Mouse (Mus musculus): Measurements from ENCODE around the gene Kcp. TPM values are rescaled to one million over a fixed set of nuclear protein-coding genes. Genes with fewer than 3 reads are reported as not detected.

Gene Kcp
- polyA plus RNA-seq, 1 experiment from 2014 or later, result 11.5 TPM

DNA sequence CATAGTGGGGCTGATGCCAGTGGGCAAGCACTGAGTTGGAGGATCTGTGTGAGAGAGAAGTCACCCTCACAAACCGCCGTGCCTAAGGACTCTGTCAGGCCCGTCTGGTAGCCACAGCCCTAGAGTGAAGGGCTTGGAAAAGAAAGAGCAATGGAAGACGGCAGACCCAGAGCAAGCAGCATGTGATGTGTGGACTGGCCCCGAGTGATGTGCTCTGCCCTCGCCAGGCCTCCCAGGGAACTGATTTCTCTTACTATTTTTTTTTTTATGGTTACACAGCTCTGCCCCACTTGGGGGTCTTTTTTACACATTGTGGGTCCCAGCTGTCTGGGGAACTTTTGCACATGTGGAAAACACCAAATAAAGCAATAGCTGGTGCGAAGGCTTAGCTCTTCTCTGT lies 46.2 kb downstream of the Kcp start:
- Histone ChIP-seq H3K27me3 (ENCODE audit: control insufficient read depth, insufficient read depth, low read depth, low read length) (no peaks in the 10 kb centered on the region), H3K27ac (ENCODE audit: low read length) (no peak overlapping the region), H3K4me2 (ENCODE audit: low read depth, low read length) (no peak overlapping the region), H3K9ac (ENCODE audit: low read length) (no peak overlapping the region), H3K4me1 (replicated peaks; ENCODE audit: control insufficient read depth, insufficient read depth, low read length) (no peaks in the 10 kb centered on the region), H3K9me3 (ENCODE audit: control insufficient read depth, low read length) (no peaks in the 10 kb centered on the region), H3K4me3 (ENCODE audit: low read length) (no peak overlapping the region), H3K36me3 (ENCODE audit: control insufficient read depth, insufficient read depth, low read length) (no peaks in the 10 kb centered on the region; the same call in 1 of the 2 replicates)
- ATAC-seq (ENCODE audit: low read depth), result no peak
- 47% methylated on average over 7 of the region's 7 CpGs for WGBS

DNA sequence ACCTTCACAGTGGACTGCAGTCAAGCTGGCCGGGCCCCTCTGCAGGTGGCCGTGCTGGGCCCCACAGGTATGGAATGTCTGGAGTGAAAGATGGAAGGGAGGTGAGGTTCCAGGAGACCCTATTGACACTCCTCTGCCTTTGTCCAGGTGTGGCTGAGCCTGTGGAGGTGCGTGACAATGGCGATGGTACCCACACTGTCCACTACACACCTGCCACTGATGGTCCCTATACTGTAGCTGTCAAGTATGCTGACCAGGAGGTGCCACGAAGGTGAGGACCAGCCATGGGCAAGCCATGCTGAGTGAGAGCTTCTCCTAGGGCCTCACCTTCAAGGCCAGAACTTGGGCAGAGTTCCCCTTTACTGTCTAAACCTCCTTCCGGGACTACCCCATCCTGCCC lies 57.1 kb downstream of the Kcp start:
- H3K4me2 ChIP-seq (ENCODE audit: low read depth, low read length), result no peak overlapping the region
- H3K27ac ChIP-seq (ENCODE audit: low read length), result no peak overlapping the region
- WGBS, result 90% methylated on average over 6 of the region's 6 CpGs
- H3K4me3 ChIP-seq (ENCODE audit: low read length), result no peak overlapping the region
- H3K9me3 ChIP-seq (ENCODE audit: control insufficient read depth, low read length), result no peaks in the 10 kb centered on the region
- H3K27me3 ChIP-seq (ENCODE audit: control insufficient read depth, insufficient read depth, low read depth, low read length), result no peaks in the 10 kb centered on the region
- no peaks in the 10 kb centered on the region for H3K4me1 ChIP-seq (replicated peaks; ENCODE audit: control insufficient read depth, insufficient read depth, low read length)
- no peak overlapping the region for H3K9ac ChIP-seq (ENCODE audit: low read length)
- H3K36me3 ChIP-seq (ENCODE audit: control insufficient read depth, insufficient read depth, low read length), result no peaks in the 10 kb centered on the region
- ATAC-seq (ENCODE audit: low read depth), result no peak

DNA sequence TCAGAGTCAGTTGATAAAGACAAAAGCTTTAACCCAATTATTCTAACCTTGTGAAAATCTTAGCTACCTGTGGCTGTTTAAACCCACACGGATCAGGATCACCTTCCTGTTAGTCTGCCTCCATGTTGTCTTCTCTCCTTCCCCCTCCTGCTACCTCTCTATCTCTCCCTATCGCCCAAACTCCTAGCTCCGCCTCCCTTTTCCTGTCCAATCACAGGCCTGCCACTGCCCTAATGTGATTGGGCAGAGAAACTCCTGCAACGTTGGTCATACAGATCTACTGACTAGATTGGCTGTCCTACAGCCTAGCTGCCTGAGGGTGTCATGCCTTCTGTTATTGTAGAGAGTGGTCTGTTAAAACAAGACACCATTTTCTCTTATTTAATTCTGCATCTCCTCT lies 57.9 kb downstream of the Kcp start:
- no peaks in the 10 kb centered on the region for H3K9me3 ChIP-seq (ENCODE audit: control insufficient read depth, low read length)
- WGBS, result 27% methylated on average over 4 of the region's 4 CpGs
- no peaks in the 10 kb centered on the region for H3K36me3 ChIP-seq (ENCODE audit: control insufficient read depth, insufficient read depth, low read length)
- H3K27me3 ChIP-seq (ENCODE audit: control insufficient read depth, insufficient read depth, low read depth, low read length), result no peaks in the 10 kb centered on the region
- ATAC-seq (ENCODE audit: low read depth), result no peak
- H3K4me2 ChIP-seq (ENCODE audit: low read depth, low read length), result no peak overlapping the region
- H3K9ac ChIP-seq (ENCODE audit: low read length), result no peak overlapping the region
- no peaks in the 10 kb centered on the region for H3K4me1 ChIP-seq (replicated peaks; ENCODE audit: control insufficient read depth, insufficient read depth, low read length)
- H3K4me3 ChIP-seq (ENCODE audit: low read length), result no peak overlapping the region
- H3K27ac ChIP-seq (ENCODE audit: low read length), result no peak overlapping the region

DNA sequence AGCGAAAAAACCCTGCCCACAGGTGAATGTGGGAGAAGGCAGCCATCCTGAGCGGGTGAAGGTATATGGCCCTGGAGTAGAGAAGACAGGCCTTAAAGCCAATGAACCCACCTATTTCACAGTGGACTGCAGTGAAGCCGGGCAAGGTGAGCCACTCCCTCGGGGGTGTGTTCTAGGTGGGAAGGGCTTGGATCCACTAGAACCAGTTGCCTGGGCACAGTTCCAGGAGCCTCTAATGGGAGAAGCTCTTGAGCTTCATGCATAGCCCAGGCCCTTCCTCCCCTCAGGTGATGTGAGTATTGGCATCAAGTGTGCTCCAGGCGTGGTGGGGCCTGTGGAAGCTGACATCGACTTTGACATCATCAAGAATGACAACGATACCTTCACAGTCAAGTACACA lies 62.4 kb downstream of the Kcp start:
- 70% methylated on average over 7 of the region's 7 CpGs for WGBS
- peak; percentile 64 for ATAC-seq (ENCODE audit: low read depth)
- no peaks in the 10 kb centered on the region for H3K36me3 ChIP-seq (ENCODE audit: control insufficient read depth, insufficient read depth, low read length)

DNA sequence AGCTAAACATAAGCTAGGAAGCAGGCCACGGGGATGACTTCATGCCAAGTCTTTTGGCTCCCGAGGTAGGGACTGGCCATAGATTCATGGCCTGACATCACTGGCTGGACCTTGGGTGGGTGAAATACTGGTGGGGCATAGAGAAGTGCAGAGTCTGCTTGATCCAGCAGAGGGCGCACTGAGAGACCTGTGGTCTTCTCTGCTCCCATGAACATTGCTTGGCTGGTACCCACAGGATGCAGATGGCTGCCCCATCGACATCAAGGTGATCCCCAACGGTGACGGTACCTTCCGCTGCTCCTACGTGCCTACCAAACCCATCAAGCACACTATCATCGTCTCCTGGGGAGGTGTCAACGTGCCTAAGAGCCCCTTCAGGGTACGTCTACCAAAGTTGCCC lies 63.0 kb downstream of the Kcp start:
- 0 out of 2 replicates have a peak, but pooled peaks have one; percentile 3 for ATAC-seq (ENCODE audit: low read depth)
- H3K9me3 ChIP-seq (ENCODE audit: control insufficient read depth, low read length), result no peaks in the 10 kb centered on the region
- H3K4me3 ChIP-seq (ENCODE audit: low read length), result no peak overlapping the region

More for the DNA sequence above, 62.4 kb downstream of the Kcp start:
- Histone ChIP-seq H3K27ac (ENCODE audit: low read length) (no peak overlapping the region), H3K27me3 (ENCODE audit: control insufficient read depth, insufficient read depth, low read depth, low read length) (no peaks in the 10 kb centered on the region), H3K4me3 (ENCODE audit: low read length) (no peak overlapping the region), H3K4me1 (replicated peaks; ENCODE audit: control insufficient read depth, insufficient read depth, low read length) (no peaks in the 10 kb centered on the region), H3K9ac (ENCODE audit: low read length) (no peak overlapping the region), H3K9me3 (ENCODE audit: control insufficient read depth, low read length) (no peaks in the 10 kb centered on the region), H3K4me2 (ENCODE audit: low read depth, low read length) (no peak overlapping the region)

DNA sequence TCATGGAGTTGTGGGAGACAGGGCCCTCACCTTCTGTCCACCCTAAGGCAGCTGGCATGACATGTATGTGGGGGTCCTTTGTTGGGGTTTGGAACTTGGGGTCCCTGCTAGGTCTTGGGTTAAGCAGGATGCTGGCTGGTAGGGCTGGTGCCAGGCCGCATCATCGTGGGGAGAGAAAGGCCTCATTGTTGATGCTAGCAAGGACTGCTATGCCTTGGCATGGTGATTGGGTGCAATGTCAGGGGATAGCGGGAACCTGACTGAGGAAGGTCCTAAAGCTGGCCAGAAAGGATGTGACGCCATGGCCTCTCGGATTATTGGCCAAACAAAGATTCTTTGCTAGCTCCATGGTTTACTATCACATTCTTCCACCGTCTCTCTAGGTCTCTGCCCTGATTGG lies 68.0 kb downstream of the Kcp start:
- Histone ChIP-seq H3K4me3 (ENCODE audit: low read length) (no peak overlapping the region), H3K4me1 (replicated peaks; ENCODE audit: control insufficient read depth, insufficient read depth, low read length) (peaks cover 9% of the 10 kb centered on the region; the same call in 1 of the 2 replicates), H3K9ac (ENCODE audit: low read length) (no peak overlapping the region), H3K27me3 (ENCODE audit: control insufficient read depth, insufficient read depth, low read depth, low read length) (no peaks in the 10 kb centered on the region), H3K9me3 (ENCODE audit: control insufficient read depth, low read length) (no peaks in the 10 kb centered on the region), H3K4me2 (ENCODE audit: low read depth, low read length) (no peak overlapping the region), H3K27ac (ENCODE audit: low read length) (no peak overlapping the region), H3K36me3 (ENCODE audit: control insufficient read depth, insufficient read depth, low read length) (no peaks in the 10 kb centered on the region)
- no peak for ATAC-seq (ENCODE audit: low read depth)
- WGBS, result 82% methylated on average over 6 of the region's 6 CpGs

More for the DNA sequence above, 63.0 kb downstream of the Kcp start:
- Histone ChIP-seq H3K27me3 (ENCODE audit: control insufficient read depth, insufficient read depth, low read depth, low read length) (no peaks in the 10 kb centered on the region), H3K9ac (ENCODE audit: low read length) (no peak overlapping the region), H3K27ac (ENCODE audit: low read length) (no peak overlapping the region), H3K36me3 (ENCODE audit: control insufficient read depth, insufficient read depth, low read length) (no peaks in the 10 kb centered on the region), H3K4me1 (replicated peaks; ENCODE audit: control insufficient read depth, insufficient read depth, low read length) (no peaks in the 10 kb centered on the region), H3K4me2 (ENCODE audit: low read depth, low read length) (no peak overlapping the region)
- WGBS, result 67% methylated on average over 11 of the region's 11 CpGs

DNA sequence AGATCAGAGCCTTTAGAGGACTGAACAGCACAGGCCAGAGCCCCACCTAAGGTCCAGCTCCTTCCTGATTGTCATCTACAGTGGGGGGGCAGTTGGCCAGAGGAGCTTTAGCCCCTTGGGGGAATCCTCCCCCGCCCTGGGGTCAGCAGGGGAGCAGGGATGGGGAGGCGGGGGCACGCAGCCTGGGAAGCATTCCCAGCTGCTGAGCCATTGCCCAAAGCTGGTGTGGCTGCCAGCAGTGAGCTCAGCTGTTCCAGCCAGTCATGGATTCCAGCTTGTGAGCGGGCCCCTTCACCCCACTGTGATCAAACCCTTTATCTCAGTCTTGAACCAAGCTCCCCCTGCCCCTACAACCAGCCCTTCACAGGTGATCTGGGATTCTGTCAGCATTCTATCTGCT lies 68.5 kb downstream of the Kcp start:
- peaks cover 3% of the 10 kb centered on the region; the same call in 1 of the 2 replicates for H3K27me3 ChIP-seq (ENCODE audit: control insufficient read depth, insufficient read depth, low read depth, low read length)
- peaks cover 9% of the 10 kb centered on the region; the same call in 1 of the 2 replicates for H3K4me1 ChIP-seq (replicated peaks; ENCODE audit: control insufficient read depth, insufficient read depth, low read length)
- H3K36me3 ChIP-seq (ENCODE audit: control insufficient read depth, insufficient read depth, low read length), result no peaks in the 10 kb centered on the region
- no peak overlapping the region for H3K27ac ChIP-seq (ENCODE audit: low read length)
- ATAC-seq (ENCODE audit: low read depth), result no peak
- H3K9ac ChIP-seq (ENCODE audit: low read length), result no peak overlapping the region
- no peak overlapping the region for H3K4me2 ChIP-seq (ENCODE audit: low read depth, low read length)
- 76% methylated on average over 4 of the region's 4 CpGs for WGBS
- H3K4me3 ChIP-seq (ENCODE audit: low read length), result no peak overlapping the region
- no peaks in the 10 kb centered on the region for H3K9me3 ChIP-seq (ENCODE audit: control insufficient read depth, low read length)

DNA sequence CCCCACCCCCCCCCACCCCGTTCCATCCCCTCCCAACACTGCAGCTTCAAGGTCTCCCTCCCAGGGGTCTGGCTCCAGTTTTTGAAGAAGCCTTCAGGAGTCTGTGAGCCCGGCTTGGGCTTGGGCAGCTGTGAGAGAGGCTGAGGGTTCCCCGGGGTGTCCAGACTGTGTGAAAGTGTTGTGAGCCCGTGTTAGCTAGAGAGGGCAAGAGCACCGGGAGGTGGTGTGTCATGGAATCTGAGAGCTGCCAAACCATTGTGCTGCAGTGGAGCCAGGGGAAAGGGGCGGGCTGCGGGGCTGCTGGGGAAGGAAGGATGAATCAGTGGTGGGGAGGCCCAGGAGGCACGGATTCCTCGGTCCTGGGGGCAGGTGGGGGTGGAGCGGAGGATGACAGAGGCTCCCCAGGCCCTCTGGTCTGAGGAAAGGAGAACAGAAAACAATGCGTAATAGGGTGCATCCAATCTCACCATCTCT lies 71.3 kb downstream of the Kcp start:
- 0 out of 2 replicates have a peak, but pooled peaks have one; percentile 1 for ATAC-seq (ENCODE audit: low read depth)
- Histone ChIP-seq H3K36me3 (ENCODE audit: control insufficient read depth, insufficient read depth, low read length) (no peaks in the 10 kb centered on the region), H3K4me2 (ENCODE audit: low read depth, low read length) (peak overlapping the region; percentile 94), H3K27me3 (ENCODE audit: control insufficient read depth, insufficient read depth, low read depth, low read length) (peaks cover 20% of the 10 kb centered on the region), H3K4me3 (ENCODE audit: low read length) (peak overlapping the region; percentile 65; the same call in 1 of the 2 replicates), H3K27ac (ENCODE audit: low read length) (peak overlapping the region; percentile 62; the same call in 1 of the 2 replicates), H3K9me3 (ENCODE audit: control insufficient read depth, low read length) (no peaks in the 10 kb centered on the region), H3K4me1 (replicated peaks; ENCODE audit: control insufficient read depth, insufficient read depth, low read length) (peaks cover 23% of the 10 kb centered on the region), H3K9ac (ENCODE audit: low read length) (no peak overlapping the region)
- 10% methylated on average over 11 of the region's 11 CpGs for WGBS

DNA sequence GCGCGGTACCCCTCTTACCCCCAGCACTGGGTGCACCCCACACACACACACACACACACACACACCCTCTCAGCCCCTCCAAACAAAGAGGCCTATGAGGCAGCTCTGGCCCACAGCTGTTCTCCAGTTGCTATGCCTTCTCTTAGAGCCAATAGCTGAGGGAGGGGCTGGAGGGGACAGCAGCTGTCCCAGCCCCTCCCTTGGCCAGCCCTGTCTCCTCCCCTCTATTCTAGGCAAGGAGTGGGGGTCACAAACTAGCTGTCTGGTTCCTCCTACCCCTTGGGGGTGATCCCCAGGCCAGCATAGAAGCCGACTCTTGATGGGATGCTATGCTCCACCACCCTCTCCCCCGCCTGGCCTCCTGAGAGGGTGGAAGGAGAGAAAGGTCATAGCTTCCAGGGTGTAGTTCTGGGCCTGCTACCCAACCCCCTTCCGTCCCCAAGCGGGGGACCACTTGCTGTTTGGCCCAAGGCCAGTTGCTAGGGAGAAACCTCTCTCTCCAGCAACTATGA lies 71.8 kb downstream of the Kcp start:
- peak overlapping the region; percentile 62 for H3K27ac ChIP-seq (ENCODE audit: low read length)
- peaks cover 21% of the 10 kb centered on the region for H3K27me3 ChIP-seq (ENCODE audit: control insufficient read depth, insufficient read depth, low read depth, low read length)
- no peaks in the 10 kb centered on the region for H3K9me3 ChIP-seq (ENCODE audit: control insufficient read depth, low read length)
- 14% methylated on average over 6 of the region's 6 CpGs for WGBS
- H3K36me3 ChIP-seq (ENCODE audit: control insufficient read depth, insufficient read depth, low read length), result no peaks in the 10 kb centered on the region
- H3K4me2 ChIP-seq (ENCODE audit: low read depth, low read length), result peak overlapping the region; percentile 94
- ATAC-seq (ENCODE audit: low read depth), result peak; percentile 47
- H3K4me1 ChIP-seq (replicated peaks; ENCODE audit: control insufficient read depth, insufficient read depth, low read length), result peaks cover 23% of the 10 kb centered on the region
- peak overlapping the region; percentile 65 for H3K4me3 ChIP-seq (ENCODE audit: low read length)
- peak overlapping the region; percentile 56; the same call in 1 of the 2 replicates for H3K9ac ChIP-seq (ENCODE audit: low read length)

All from lung, embryonic 16.5 days (tissue).